Mouse (Mus musculus) myocyte (in vitro differentiated cells): Measurements from ENCODE around the gene Ect2l. TPM values are rescaled to one million over a fixed set of nuclear protein-coding genes. Genes with fewer than 3 reads are reported as not detected.

Experiments
- H3K27me3 ChIP-seq: one replicate; pipeline ENCODE4 v1.6.1; 2011; ENCODE audit not compliant: control insufficient read depth, insufficient read depth, insufficient read length
- H3K36me3 ChIP-seq: one replicate; pipeline ENCODE4 v1.6.1; 2011; ENCODE audit not compliant: control insufficient read depth, insufficient read depth
- H3K4me2 ChIP-seq: one replicate; pipeline ENCODE4 v1.6.1; 2011; ENCODE audit warnings: low read depth, control low read depth
- H3K4me3 ChIP-seq: one replicate; pipeline ENCODE4 v1.5.1; 2011; ENCODE audit warnings: mild to moderate bottlenecking, control low read depth, moderate library complexity
- H3K79me2 ChIP-seq: one replicate; pipeline ENCODE4 v1.6.1; 2011; ENCODE audit not compliant: control insufficient read depth, insufficient read depth
- H3ac ChIP-seq: one replicate; pipeline ENCODE4 v1.6.1; 2011; ENCODE audit not compliant: control insufficient read depth, insufficient read length
- CEBPB ChIP-seq: IDR thresholded peaks from 2 replicates; pipeline ENCODE4 v1.6.1; 2011; ENCODE audit warnings: mild to moderate bottlenecking, moderate library complexity; ENCODE audit not compliant: poor library complexity, insufficient read depth, severe bottlenecking
- E2F4 ChIP-seq: IDR thresholded peaks from one replicate; pipeline ENCODE4 v1.6.1; 2011; ENCODE audit warnings: mild to moderate bottlenecking, control low read depth, moderate library complexity; ENCODE audit not compliant: insufficient read depth
- MAX ChIP-seq: IDR thresholded peaks from one replicate; pipeline ENCODE4 v1.6.1; 2011; ENCODE audit warnings: low read depth, mild to moderate bottlenecking, control low read depth
- MYOD1 ChIP-seq, 3 experiments: IDR thresholded peaks; one replicate each; pipeline ENCODE4 v1.6.1; 2011; ENCODE audit warnings: control low read depth in 2 of 3, low read depth in 2 of 3, mild to moderate bottlenecking in 2 of 3, moderate library complexity in 1 of 3; ENCODE audit not compliant: insufficient read length in 2 of 3, control insufficient read depth in 1 of 3
- MYOG ChIP-seq, 3 experiments: IDR thresholded peaks; one replicate each; pipeline ENCODE4 v1.6.1; 2011; ENCODE audit warnings: control low read depth in 2 of 3, low read depth in 2 of 3, mild to moderate bottlenecking in 2 of 3; ENCODE audit not compliant: insufficient read length in 2 of 3, control insufficient read depth in 1 of 3, insufficient read depth in 1 of 3
- POLR2A ChIP-seq: IDR thresholded peaks from one replicate; pipeline ENCODE4 v1.6.1; 2011; ENCODE audit warnings: low read depth, mild to moderate bottlenecking, control low read depth, moderate library complexity; ENCODE audit not compliant: insufficient read length
- POLR2AphosphoS2 ChIP-seq: IDR thresholded peaks from one replicate; pipeline ENCODE4 v1.6.1; 2011; ENCODE audit warnings: low read depth, control low read depth; ENCODE audit not compliant: insufficient read length
- REST ChIP-seq: IDR thresholded peaks from one replicate; pipeline ENCODE4 v1.6.1; 2011; ENCODE audit warnings: mild to moderate bottlenecking, control low read depth, moderate library complexity; ENCODE audit not compliant: insufficient read depth, insufficient read length
- SRF ChIP-seq: IDR thresholded peaks from one replicate; pipeline ENCODE4 v1.6.1; 2011; ENCODE audit warnings: low read depth; ENCODE audit not compliant: control insufficient read depth, insufficient read length
- TCF12 ChIP-seq: IDR thresholded peaks from one replicate; pipeline ENCODE4 v1.6.1; 2011; ENCODE audit warnings: mild to moderate bottlenecking, control low read depth; ENCODE audit not compliant: poor library complexity, insufficient read depth, severe bottlenecking
- TCF3 ChIP-seq: IDR thresholded peaks from one replicate; pipeline ENCODE4 v1.6.1; 2011; ENCODE audit warnings: low read depth, control low read depth; ENCODE audit not compliant: insufficient read length
- USF1 ChIP-seq: IDR thresholded peaks from one replicate; pipeline ENCODE4 v1.6.1; 2011; ENCODE audit warnings: low read depth, mild to moderate bottlenecking, control low read depth, moderate library complexity
- polyA plus RNA-seq: library from polyadenylated mRNA; unstranded; fragments of >200 nt; fragmentation: generic; extraction: Trizol; gene quantifications from one replicate; pipeline ENCODE4 v1.2.1, GENCODE M21; 2012; ENCODE audit warnings: missing spikeins

The Ect2l gene
- polyA plus RNA-seq = 1.1 TPM

- Histone ChIP-seq H3K79me2 (no peaks in the 10 kb centered on the region), H3ac (no peak within 1 kb of the TSS), H3K36me3 (no peaks in the 10 kb centered on the region), H3K4me2 (peak within 1 kb of the TSS; percentile 58), H3K4me3 (no peak within 1 kb of the TSS), H3K27me3 (no peaks in the 10 kb centered on the region)
- TF ChIP-seq MYOD1 (IDR thresholded peaks at IDR 0.05; ENCODE audit: control insufficient read depth in 1 of 3, insufficient read length in 2 of 3, low read depth in 2 of 3) = peak in 1 of 3 experiments; percentile 27
- TF ChIP-seq CEBPB = no peak
- no peak for TF ChIP-seq TCF12
- TF ChIP-seq SRF = no peak
- no peak for TF ChIP-seq USF1
- TF ChIP-seq POLR2AphosphoS2 = no peak
- TF ChIP-seq TCF3 = no peak
- TF ChIP-seq MAX = no peak
- no peak for TF ChIP-seq E2F4
Observed at GRCm38 (mm10) chr10:18210726-18211125, at the start of gene Ect2l. Gene Ect2l, minus strand, starts transcription at chr10:18210890.

- TF ChIP-seq TCF3 (no peak), MYOD1 (IDR thresholded peaks at IDR 0.05; ENCODE audit: control insufficient read depth in 1 of 3, insufficient read length in 2 of 3, low read depth in 2 of 3) (no peak), CEBPB (no peak), MAX (no peak)
- H3K27me3 ChIP-seq = peaks cover 27% of the 10 kb centered on the region
- no peaks in the 10 kb centered on the region for H3K36me3 ChIP-seq
Observed at GRCm38 (mm10) chr10:18251345-18251744, 40.7 kb upstream of the Ect2l start.

GRCm38 (mm10) chr10:18243614-18244013, 32.9 kb upstream of the Ect2l start:
- Histone ChIP-seq H3K79me2 (no peaks in the 10 kb centered on the region), H3ac (no peak overlapping the region), H3K4me2 (no peak overlapping the region), H3K4me3 (no peak overlapping the region), H3K27me3 (peaks cover 29% of the 10 kb centered on the region), H3K36me3 (no peaks in the 10 kb centered on the region)
- TF ChIP-seq MAX (no peak), CEBPB (no peak), MYOD1 (IDR thresholded peaks at IDR 0.05; ENCODE audit: control insufficient read depth in 1 of 3, insufficient read length in 2 of 3, low read depth in 2 of 3) (no peak), SRF (no peak), REST (no peak), TCF12 (no peak), POLR2AphosphoS2 (no peak), E2F4 (no peak)

More at GRCm38 (mm10) chr10:18251345-18251744, 40.7 kb upstream of the Ect2l start:
- no peak overlapping the region for H3K4me2 ChIP-seq
- H3K4me3 ChIP-seq = no peak overlapping the region
- H3ac ChIP-seq = no peak overlapping the region
- H3K79me2 ChIP-seq = no peaks in the 10 kb centered on the region

GRCm38 (mm10) chr10:18237191-18237590, 26.5 kb upstream of the Ect2l start:
- H3ac ChIP-seq = no peak overlapping the region
- H3K79me2 ChIP-seq = no peaks in the 10 kb centered on the region
- H3K36me3 ChIP-seq = no peaks in the 10 kb centered on the region
- H3K27me3 ChIP-seq = no peaks in the 10 kb centered on the region
- TF ChIP-seq TCF12 (peak; percentile 48), MYOD1 (IDR thresholded peaks at IDR 0.05; ENCODE audit: control insufficient read depth in 1 of 3, insufficient read length in 2 of 3, low read depth in 2 of 3) (peak; percentile 12 to 75 (median 55)), POLR2AphosphoS2 (no peak), TCF3 (peak; percentile 76), POLR2A (no peak), SRF (no peak), MYOG (IDR thresholded peaks at IDR 0.05; ENCODE audit: control insufficient read depth in 1 of 3, insufficient read depth in 1 of 3, insufficient read length in 2 of 3, low read depth in 2 of 3) (peak in 2 of 3 experiments; percentile 48 to 79), REST (no peak), USF1 (no peak), CEBPB (peak; percentile 93), MAX (no peak), E2F4 (no peak)
- no peak overlapping the region for H3K4me2 ChIP-seq
- no peak overlapping the region for H3K4me3 ChIP-seq

- H3ac ChIP-seq = no peak overlapping the region
- H3K4me3 ChIP-seq = no peak overlapping the region
- H3K36me3 ChIP-seq = no peaks in the 10 kb centered on the region
- TF ChIP-seq TCF3 = no peak
- no peak for TF ChIP-seq POLR2AphosphoS2
- no peak for TF ChIP-seq MYOG (IDR thresholded peaks at IDR 0.05; ENCODE audit: control insufficient read depth in 1 of 3, insufficient read depth in 1 of 3, insufficient read length in 2 of 3, low read depth in 2 of 3)
- TF ChIP-seq CEBPB = no peak
- no peaks in the 10 kb centered on the region for H3K79me2 ChIP-seq
- no peaks in the 10 kb centered on the region for H3K27me3 ChIP-seq
- H3K4me2 ChIP-seq = no peak overlapping the region
Observed at GRCm38 (mm10) chr10:18236328-18236927, 25.7 kb upstream of the Ect2l start.
